Mouse (Mus musculus) common myeloid progenitor, adult 5-6 weeks (primary cell): ENCODE results near the gene Scgb2b12. TPM values are rescaled to one million over a fixed set of nuclear protein-coding genes. Genes with fewer than 3 reads are reported as not detected.
"Not testable (repeated sequence)": the region's sequence is repeated elsewhere in the genome, so short reads cannot be mapped to it uniquely, and the experiment has no call there.

ENCODE experiments used
- ATAC-seq: replicated peaks from 2 replicates; pipeline ENCODE4 v1.8.0; 2016; ENCODE audit warnings: low read depth, mild to moderate bottlenecking, moderate TSS enrichment, inconsistent platforms; ENCODE audit not compliant: poor library complexity, severe bottlenecking
- total RNA-seq: library from RNA; stranded (forward); fragments of 200-1000, 187-1606 nt; gene quantifications from 2 replicates; pipeline ENCODE4 v1.2.3, GENCODE M21; 2017

The Scgb2b12 gene
- total RNA-seq: not detected in 2 replicates

DNA sequence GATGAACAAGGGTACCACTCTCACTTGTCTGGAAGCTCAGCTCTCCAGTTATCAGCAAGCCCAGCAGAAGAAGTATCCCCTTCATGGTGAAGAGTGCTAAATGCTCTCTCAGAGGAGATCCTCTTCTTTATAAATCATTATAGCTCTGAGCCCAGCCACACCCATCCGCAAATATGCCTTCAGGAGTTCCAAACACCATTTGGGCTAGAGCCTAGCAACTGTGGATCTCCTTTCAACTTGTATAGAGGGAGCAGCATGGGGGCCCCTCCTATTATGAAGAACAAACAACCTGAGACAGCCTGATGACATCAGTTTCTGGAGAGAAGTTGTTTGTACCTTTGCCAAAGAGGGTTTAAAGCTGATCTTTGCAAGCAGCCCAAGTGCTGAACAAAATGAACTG, at the start of gene Scgb2b12:
TSS of gene Scgb2b12 (minus strand) at position 101 of the 400 bp plus-strand sequence.
- not testable (repeated sequence) for ATAC-seq

DNA sequence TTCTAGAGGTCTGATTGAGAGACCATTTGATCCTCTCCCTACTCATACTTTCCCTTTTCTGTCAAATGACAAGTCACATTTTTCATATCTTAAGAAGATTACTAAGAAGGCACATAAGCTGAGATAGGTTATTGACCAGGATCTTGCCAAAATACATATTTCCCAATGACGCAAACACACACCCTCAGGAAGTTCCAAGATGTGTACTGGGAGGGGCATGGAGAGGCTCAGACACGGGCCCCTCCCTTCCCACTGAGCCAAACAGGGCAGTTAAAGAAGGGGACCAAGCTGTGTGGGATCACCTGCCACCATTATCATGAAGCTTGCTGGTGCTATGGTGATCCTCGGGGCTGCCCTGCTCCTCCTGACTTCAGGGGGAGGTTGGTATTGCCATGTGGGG, 6.8 kb upstream of the Scgb2b12 start, which contains the start of gene Scgb1b12:
TSS of gene Scgb1b12 (plus strand) at position 301 of the 400 bp plus-strand sequence.
- not testable (repeated sequence) for ATAC-seq

Other genes starting within 250 kb of the Scgb2b12 start
- not detected in 2 replicates for gene Scgb1b10, start 226.4 kb downstream of the Scgb2b12 start, total RNA-seq
- gene Scgb2b11, start 116.1 kb downstream of the Scgb2b12 start, total RNA-seq: not detected in 2 replicates
- gene Scgb1b11, start 104.4 kb downstream of the Scgb2b12 start, total RNA-seq: not detected in 2 replicates
- gene Scgb1b12, start 6.9 kb upstream of the Scgb2b12 start, total RNA-seq: not detected in 2 replicates
- not detected in 2 replicates for gene Scgb1b29, start 114.3 kb upstream of the Scgb2b12 start, total RNA-seq